Mouse (Mus musculus) small intestine, adult 2 months (tissue): ENCODE measurements around the gene Trim33. TPM values are rescaled to one million over a fixed set of nuclear protein-coding genes. Genes with fewer than 3 reads are reported as not detected.

Source experiments
- H3K27ac ChIP-seq: fragments of 200-500 bp; 2 replicates; pipeline ENCODE4 v1.5.1; 2012; ENCODE audit warnings: low read depth, low read length, control low read depth, inconsistent platforms; ENCODE audit not compliant: insufficient read depth
- H3K27me3 ChIP-seq: fragments of 200-500 bp; 2 replicates; pipeline ENCODE4 v1.6.1; 2012; ENCODE audit warnings: mild to moderate bottlenecking, moderate library complexity, low read length, inconsistent platforms; ENCODE audit not compliant: control insufficient read depth, insufficient read depth
- H3K36me3 ChIP-seq: fragments of 200-500 bp; 2 replicates; pipeline ENCODE4 v1.6.1; 2012; ENCODE audit warnings: mild to moderate bottlenecking, low read length, control low read depth, inconsistent platforms; ENCODE audit not compliant: control insufficient read depth, insufficient read depth
- H3K4me1 ChIP-seq: fragments of 200-500 bp; 2 replicates; pipeline ENCODE4 v1.6.1; 2012; ENCODE audit warnings: low read length, inconsistent platforms, mixed read lengths; ENCODE audit not compliant: control insufficient read depth, insufficient read depth, insufficient read length
- H3K4me3 ChIP-seq: fragments of 200-500 bp; 2 replicates; pipeline ENCODE4 v1.5.1; 2012; ENCODE audit warnings: low read depth, mild to moderate bottlenecking, control low read depth, inconsistent platforms, low read length, moderate library complexity
- CTCF ChIP-seq: fragments of 200-500 bp; IDR thresholded peaks from 2 replicates; pipeline ENCODE4 v1.5.1; 2012; ENCODE audit warnings: low read depth, mild to moderate bottlenecking, control low read depth, inconsistent platforms, low read length, moderate library complexity, mixed read lengths; ENCODE audit not compliant: insufficient replicate concordance, insufficient read length; ENCODE audit errors: extremely low read depth
- POLR2A ChIP-seq: fragments of 200-500 bp; IDR thresholded peaks from 2 replicates; pipeline ENCODE4 v1.6.1; 2012; ENCODE audit warnings: low read depth, mild to moderate bottlenecking, control low read depth, inconsistent platforms, low read length, moderate library complexity
- WGBS: fragments of 180-500 bp; shearing (Covaris S2); methylation state at CpG from one replicate; pipeline ENCODE4 v1.1.7; 2018; 5-methylcytosine and 5-hydroxymethylcytosine counted together
- polyA plus RNA-seq: library from polyadenylated mRNA; depleted of rRNA; stranded (reverse); fragments of >200 nt; gene quantifications from 2 replicates; pipeline ENCODE4 v1.2.3, GENCODE M21; 2012

Trim33 gene
- polyA plus RNA-seq, 1 experiment, result 4.7 TPM

DNA sequence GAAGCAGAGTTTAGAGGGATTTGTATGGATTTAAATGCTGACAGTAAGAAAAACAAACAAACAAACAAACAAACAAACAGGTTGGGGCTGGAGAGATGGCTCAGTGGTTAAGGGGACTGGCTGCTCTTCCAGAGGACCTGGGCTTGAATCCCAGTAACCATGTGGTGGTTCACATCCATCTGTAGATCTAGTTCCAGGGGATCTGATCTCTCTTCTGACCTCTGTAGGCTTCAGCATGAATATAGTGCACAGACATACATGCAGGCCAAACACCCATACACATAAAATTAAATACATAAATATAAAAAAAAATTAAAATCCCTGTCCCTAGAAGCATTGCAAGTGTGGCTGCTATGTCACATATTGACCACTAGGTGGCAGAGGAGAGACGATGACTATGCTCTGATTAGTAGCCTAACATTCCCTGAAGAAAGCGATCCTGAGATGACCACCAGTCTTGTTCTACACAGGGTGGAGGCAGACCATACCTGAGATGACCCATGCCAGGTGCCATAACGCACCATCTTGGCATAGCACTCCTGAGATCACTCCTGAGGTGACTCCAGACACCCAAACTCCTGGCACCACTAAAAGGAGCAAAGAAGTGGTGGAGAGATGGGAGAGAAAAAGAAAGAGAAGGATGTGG lies 113.6 kb downstream of the Trim33 start:
- no peaks in the 10 kb centered on the region for H3K36me3 ChIP-seq
- no peaks in the 10 kb centered on the region for H3K27me3 ChIP-seq
- TF ChIP-seq CTCF (peak; percentile 51; the same call in 1 of the 2 replicates), POLR2A (no peak)
- H3K4me3 ChIP-seq, result no peak overlapping the region
- H3K27ac ChIP-seq, result no peak overlapping the region
- 10% methylated on average over 3 of the region's 3 CpGs for WGBS
- no peaks in the 10 kb centered on the region for H3K4me1 ChIP-seq

DNA sequence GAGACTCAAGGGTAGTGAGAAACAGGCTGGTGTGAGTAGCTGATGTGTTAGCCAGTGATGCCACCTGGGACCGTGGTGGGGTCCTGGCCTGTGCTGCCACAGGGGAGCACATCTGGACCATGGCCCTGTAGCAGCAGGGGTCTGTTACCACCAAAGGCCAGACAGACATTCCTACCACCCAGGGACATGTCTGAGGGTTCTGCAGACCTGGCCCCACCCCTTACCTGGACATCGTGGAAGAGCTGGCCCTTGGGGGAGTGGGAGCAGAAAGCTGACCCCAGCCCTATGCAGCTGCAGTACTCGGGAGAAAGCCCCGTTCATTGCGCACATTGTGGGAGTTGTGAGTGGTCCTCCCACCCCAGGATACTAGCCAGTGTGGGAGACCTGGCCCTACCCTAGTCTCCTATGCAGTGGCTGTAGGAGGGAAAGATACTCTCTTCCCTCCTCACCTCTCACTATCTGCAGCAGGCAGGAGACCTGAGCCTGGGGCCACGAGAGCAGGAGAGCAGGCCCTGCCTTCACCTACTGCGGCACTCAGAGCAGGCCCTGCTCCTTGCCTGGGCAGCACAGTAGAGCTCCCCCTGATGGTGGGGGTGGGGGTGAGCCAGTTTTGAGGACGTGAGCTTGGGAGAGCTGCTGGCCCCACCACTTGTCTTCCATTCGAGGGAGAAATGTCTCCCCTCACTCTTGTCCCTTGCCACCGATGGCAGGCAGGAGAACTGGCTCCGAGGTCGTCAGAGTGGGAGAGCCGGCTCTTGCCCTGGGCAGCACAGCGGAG lies 114.4 kb downstream of the Trim33 start:
- Histone ChIP-seq H3K36me3 (no peaks in the 10 kb centered on the region), H3K4me3 (no peak overlapping the region), H3K27ac (no peak overlapping the region), H3K4me1 (no peaks in the 10 kb centered on the region), H3K27me3 (no peaks in the 10 kb centered on the region)
- TF ChIP-seq POLR2A (no peak), CTCF (no peak)
- WGBS, result 80% methylated on average over 14 of the region's 14 CpGs

DNA sequence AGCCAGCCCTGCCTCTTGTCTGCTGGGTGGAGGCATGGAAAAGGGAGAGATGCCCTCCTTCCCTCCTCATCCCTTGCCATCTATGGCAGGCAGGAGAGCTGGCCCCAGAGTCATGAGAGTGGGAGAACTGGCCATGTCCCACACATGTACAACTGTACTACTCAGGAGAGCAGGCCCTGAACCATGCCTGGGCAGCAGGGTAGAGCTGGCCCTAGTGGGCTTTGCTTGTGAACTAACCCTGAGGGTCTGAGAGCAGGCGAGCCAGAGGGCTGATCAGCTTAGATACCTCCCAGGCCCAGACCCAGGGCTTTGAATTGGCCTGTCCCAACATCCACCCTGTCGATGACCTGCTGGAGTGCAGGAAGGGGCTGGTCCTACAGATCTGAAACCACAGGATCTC lies 115.0 kb downstream of the Trim33 start:
- Histone ChIP-seq H3K4me3 (no peak overlapping the region), H3K36me3 (no peaks in the 10 kb centered on the region), H3K4me1 (no peaks in the 10 kb centered on the region), H3K27me3 (no peaks in the 10 kb centered on the region), H3K27ac (no peak overlapping the region)
- TF ChIP-seq POLR2A (no peak), CTCF (no peak)
- WGBS, result 88% methylated on average over 2 of the region's 2 CpGs

DNA sequence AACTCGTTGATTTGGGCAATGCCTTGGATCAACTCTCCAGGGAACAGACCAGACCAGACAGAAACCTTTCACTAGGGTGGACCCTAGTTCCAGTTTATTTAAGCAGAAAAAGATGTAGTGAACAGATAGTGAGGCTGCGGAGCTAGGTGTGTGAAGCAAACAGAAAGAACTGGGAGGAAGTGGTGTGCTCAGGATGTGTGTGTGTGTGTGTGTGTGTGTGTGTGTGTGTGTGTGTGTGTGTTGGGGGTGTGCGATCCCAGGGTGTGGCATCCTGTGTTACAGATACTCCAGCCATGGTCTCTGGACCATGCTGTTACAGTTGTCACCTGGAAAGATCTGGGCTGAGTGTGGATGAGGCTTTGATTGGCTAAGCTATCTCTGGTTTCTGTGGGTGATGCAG lies 118.4 kb downstream of the Trim33 start:
- H3K4me3 ChIP-seq, result no peak overlapping the region
- no peaks in the 10 kb centered on the region for H3K36me3 ChIP-seq
- 40% methylated on average over 3 of the region's 3 CpGs for whole genome bisulfite sequencing
- TF ChIP-seq POLR2A (no peak), CTCF (no peak)
- no peak overlapping the region; the same call in 1 of the 2 replicates for H3K27ac ChIP-seq
- H3K27me3 ChIP-seq, result no peaks in the 10 kb centered on the region
- H3K4me1 ChIP-seq, result no peaks in the 10 kb centered on the region

DNA sequence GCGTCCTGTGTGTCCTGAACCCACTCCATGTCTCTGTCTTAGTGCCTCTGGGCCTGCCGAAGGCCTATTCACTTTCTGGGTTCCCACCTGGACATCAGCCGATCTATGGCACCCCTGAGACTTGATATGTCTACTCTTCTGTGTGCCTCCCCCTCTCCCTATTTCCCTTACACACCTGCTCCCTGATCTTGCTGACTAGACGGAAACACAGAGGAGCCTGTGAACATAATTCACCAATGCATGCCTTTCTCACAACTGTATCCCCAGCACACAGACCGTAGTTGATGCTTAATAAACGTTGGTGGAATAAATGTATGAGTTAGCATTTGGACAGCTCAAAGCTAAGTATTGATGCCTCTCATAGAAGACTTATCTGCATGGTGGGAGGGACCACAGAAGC lies 121.7 kb downstream of the Trim33 start:
- Histone ChIP-seq H3K4me3 (no peak overlapping the region), H3K27ac (no peak overlapping the region), H3K36me3 (no peaks in the 10 kb centered on the region), H3K4me1 (no peaks in the 10 kb centered on the region), H3K27me3 (no peaks in the 10 kb centered on the region)
- TF ChIP-seq POLR2A (no peak), CTCF (no peak)
- 83% methylated on average over 6 of the region's 6 CpGs for WGBS

DNA sequence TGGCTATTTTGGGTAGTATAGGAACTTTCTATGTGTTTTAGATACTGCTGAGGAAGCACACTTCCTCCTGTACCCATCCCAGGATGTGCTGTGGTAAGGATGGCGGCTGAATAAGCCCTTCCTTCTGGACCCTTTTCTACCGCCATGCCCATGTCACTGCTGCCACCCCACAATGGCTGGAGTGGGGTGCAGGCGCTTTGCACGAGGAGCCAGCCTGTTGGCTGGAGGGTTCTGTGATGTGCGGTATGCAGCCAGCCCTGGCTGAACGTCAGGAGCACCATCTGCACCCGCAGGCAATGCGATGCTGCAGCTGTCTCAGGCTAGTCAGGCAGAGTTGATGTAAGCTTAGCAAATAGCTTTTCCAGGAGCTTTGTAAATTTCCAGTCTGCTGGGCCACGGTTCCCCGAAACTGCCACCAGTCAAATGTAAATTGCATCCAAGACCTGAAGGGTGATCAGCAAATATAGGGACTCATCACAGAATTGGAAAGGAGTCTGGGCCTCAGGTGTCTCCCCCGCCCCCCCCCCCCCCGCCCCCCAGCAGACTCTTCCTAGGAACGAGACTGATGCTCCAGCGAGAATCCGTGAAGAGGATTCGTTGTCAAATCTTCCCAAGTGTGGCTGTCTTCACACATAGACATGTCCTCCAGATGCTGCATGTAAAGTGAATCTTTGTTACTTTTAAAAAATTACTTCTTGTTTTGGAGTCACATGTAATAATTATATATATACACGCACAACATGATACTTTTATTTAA lies 122.4 kb downstream of the Trim33 start:
- H3K4me1 ChIP-seq, result peaks cover 2% of the 10 kb centered on the region; the same call in 1 of the 2 replicates
- H3K4me3 ChIP-seq, result no peak overlapping the region
- H3K36me3 ChIP-seq, result no peaks in the 10 kb centered on the region
- 60% methylated on average over 17 of the region's 17 CpGs for WGBS
- no peak overlapping the region for H3K27ac ChIP-seq
- H3K27me3 ChIP-seq, result no peaks in the 10 kb centered on the region
- TF ChIP-seq POLR2A (no peak), CTCF (no peak)

DNA sequence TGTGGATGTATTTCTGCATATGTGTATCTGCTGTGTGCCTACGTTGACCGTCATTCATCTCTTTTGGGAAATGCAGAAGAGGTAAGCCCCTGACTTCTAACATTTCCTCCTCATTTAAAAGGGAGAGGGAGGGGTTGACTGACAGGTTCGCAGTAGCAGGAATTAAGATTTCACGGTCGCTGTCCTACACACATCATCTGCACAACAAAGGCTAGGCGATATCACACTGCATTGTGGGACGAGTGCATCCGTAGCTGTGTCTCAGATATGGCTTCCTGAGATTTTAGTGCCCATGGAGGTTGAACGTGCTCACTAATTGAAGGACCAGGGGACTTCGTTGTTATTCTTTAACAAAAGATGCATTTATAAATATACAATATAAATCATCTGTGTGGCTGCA lies 123.1 kb downstream of the Trim33 start:
- Histone ChIP-seq H3K27ac (no peak overlapping the region), H3K4me3 (no peak overlapping the region), H3K36me3 (no peaks in the 10 kb centered on the region), H3K27me3 (no peaks in the 10 kb centered on the region), H3K4me1 (peaks cover 2% of the 10 kb centered on the region; the same call in 1 of the 2 replicates)
- TF ChIP-seq CTCF, result no peak
- no peak for TF ChIP-seq POLR2A
- 71% methylated on average over 10 of the region's 10 CpGs for WGBS
